Mouse (Mus musculus): Measurements from ENCODE around the gene Fermt3.
"Not testable (repeated sequence)": the region's sequence is repeated elsewhere in the genome, so short reads cannot be mapped to it uniquely, and the experiment has no call there.

Gene Fermt3

DNA sequence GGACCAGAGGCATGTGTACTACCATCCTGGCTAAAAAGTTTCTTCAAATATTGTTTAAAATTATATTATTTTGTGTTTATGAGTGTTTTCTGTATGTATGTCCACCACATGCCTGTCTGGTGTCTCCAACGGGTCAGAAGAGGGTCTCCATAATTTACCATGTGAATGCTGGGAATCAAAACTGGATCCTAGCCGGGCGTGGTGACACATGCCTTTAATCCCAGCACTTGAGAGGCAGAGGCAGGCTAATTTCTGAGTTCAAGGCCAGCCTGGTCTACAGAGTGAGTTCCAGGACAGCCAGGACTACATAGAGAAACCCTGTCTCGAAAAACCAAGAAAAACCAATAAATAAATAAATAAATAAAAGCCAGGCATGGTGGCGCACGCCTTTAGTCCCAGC lies 28.1 kb downstream of the Fermt3 start:
- DNase-seq (ENCODE audit: low spot score in 2 of 2) = not testable (repeated sequence)

DNA sequence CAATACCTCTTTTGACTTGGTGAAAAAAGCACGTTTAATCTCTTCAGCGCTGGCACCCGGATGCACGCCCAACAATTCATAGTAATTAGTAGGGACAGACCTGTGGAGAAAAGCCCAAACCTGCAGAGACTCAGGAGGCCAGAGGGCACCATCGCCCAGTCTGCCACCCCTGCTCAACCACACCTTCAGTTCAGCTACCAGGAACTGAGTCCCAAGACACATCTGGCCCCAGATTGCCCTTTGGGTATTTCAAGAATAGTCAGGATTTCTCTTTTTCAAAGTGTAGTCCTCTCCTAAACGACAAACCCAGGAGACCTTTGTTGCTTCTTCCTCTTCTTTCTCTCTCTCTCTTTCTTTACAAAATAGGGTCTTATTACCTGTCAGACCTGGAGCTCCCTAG lies 28.6 kb downstream of the Fermt3 start:
- no peak for DNase-seq (ENCODE audit: low spot score in 2 of 2)

DNA sequence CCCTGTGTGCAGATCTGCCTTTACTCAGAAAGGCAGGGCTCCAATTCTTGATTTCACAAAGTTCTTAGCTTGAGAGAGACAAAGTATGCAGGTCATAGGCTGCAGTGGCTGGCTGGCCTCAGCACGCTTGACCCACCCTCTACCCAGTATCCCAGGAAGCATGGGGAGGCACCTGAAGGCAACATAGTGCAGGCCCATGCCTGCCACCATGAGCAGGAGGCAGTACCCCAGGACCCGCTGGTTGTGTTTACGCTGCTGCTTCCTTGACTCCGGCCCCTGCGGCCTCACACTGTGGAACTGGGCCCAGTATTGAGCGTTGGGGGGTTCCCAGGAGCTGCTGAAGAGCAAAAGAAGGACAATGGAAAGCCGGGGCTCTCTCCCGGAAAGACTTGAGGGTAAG lies 30.0 kb downstream of the Fermt3 start:
- no peak for DNase-seq (ENCODE audit: low spot score in 2 of 2)

DNA sequence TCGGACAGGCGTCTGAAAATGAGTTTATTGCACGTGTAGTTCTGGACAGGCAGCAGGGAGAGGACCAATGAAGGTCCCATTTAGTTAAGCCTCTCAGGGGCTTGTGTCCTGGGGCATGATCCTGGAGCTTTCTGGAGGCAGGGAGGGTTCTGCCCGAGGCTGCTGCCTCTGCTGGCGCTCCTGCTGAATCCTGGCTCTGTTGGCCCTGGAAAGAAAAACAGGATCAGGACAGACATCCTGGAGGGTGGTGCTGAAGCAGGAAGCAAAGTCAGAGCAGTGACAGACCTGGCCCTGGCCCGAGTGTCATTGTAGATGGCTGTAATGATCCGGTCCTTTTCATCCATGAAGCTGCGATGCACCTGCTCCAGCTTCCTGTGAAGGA lies 31.4 kb downstream of the Fermt3 start:
- DNase-seq (ENCODE audit: low spot score in 2 of 2) = no peak

DNA sequence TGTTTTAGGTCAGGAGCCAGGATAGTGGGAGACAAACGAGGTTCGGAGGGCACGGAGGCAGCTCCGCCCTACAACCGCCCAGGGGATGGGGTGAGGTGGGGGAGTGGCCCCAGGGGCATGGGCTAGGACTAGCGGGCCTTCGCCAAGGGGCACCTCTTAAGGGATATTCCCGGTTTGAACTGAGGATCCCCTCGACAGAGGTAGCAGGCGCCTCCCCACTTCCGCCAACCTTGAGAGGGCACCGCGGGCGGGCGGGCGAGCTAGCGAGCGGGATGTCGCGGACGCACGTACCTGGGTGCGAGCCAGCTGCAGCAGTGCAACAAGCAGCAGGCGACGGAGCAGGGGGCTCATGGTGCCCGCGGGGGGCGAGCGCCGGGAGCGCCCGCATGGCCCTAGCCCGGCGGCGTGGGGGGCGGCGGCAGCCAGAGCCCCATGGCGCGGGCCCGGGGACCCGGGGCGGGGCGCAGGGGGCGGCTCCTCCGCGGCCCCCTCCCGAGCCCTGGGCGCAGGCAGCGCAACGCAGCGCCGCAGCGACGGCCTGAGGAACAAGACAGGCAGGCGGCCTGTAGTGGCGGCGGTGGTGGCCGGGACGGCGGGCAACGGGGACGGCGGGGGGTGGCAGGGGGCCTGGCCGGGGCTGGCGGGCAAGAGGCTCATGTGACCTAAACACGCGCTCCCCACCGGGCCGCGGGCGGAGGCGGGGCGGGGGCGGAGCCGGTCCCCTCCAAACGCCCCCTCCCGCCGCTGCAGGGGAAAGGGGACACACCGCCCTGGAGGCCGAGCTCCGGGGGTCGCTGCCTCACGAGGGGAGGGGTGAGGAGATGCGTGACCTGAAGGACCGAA lies 32.0 kb downstream of the Fermt3 start, which contains the start of gene Vegfb:
Gene Vegfb (minus strand): TSS at position 591 of the 843 bp plus-strand sequence.
- DNase-seq (ENCODE audit: low spot score in 2 of 2) = peak in 1 of 2 experiments; percentile 51

DNA sequence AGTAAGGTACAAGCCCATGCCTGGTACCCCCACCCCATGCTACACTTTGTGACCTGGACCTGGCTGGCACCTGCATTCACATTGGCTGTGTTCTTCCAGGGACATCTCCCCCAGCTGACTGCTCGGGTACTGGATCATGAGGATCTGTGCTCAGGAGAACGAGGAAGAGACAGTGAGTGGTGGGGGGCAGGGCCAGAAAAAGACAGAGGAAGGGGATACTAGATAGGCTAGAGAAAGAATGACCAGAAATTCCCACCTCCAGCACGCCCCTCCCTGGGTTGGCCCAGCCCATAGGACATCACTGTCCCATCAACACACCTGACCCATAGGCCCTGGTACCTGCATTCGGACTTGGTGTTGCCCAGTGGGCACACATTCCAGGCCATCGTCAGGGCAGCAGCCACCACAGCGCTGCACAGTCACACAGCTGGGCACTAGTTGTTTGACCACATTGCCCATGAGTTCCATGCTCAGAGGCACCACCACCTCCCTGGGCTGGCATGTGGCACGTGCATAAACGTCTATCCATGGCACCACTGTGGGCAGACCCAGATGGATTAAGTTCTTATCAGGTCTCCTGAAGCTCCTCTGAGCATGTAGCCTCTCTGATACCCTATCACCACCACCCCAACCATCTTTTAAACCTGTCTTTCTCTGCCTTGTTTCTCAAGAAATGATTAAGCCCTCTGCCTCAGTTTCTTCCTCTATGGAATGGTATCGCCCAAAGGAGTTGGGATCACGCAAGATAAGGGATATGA lies 33.1 kb downstream of the Fermt3 start:
- no peak for DNase-seq (ENCODE audit: low spot score in 2 of 2)

DNA sequence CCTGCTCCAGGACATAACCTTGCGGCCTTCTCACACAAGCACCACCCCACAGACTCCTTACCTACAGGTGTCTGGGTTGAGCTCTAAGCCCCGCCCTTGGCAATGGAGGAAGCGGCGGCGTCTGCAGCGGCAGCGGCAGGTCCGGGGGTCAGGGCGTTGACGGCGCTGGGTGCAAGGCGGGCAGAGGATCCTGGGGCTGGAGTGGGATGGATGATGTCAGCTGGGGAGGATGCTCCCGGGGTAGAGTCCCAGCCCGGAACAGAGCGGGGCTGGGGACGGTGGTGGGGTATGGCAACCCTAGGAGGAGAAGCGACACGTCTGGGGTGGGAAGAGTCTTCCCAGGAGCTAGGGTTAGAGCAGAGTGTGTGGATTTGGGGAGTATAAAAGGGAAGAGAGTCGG lies 34.0 kb downstream of the Fermt3 start:
- DNase-seq (ENCODE audit: low spot score in 2 of 2) = no peak

DNA sequence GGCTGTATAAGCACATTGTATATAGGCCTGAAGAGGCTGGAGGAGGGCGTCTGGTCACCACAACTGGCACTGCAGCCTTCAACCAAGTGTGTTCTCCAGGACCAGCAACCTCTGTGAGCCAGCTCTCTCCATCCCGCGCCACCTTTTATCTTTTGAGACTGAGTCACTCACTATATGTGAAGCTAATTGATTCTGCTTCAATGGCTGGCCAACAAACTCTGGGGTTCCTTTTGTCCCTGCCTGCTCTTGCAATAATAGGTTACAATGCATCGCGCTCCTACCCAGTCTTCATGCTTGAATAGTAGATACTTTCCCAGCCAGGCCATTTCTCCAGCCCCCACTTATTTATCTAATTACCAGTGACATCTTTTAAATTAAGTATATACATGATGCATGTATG lies 35.6 kb downstream of the Fermt3 start:
- no peak for DNase-seq (ENCODE audit: low spot score in 2 of 2)

DNA sequence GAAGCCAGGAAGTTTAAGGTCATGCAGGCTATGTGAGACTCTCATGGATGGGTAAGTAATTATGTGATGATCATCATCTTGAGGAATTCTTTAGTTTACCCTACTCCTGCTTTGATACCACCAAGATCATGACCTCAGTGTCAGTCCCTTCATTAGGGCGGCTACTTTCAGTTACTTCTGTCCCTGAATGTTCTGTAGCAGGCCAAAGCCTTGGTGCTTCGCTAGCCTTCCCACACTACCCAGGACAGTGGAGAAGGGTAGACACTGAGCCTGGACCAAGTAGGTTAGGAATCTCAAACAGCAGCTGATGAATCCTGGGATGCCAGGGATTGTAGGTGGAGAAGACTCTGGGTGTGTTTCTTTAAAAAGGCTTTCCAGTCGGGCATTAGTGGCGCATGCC lies 37.8 kb downstream of the Fermt3 start:
- DNase-seq (ENCODE audit: low spot score in 2 of 2) = no peak

DNA sequence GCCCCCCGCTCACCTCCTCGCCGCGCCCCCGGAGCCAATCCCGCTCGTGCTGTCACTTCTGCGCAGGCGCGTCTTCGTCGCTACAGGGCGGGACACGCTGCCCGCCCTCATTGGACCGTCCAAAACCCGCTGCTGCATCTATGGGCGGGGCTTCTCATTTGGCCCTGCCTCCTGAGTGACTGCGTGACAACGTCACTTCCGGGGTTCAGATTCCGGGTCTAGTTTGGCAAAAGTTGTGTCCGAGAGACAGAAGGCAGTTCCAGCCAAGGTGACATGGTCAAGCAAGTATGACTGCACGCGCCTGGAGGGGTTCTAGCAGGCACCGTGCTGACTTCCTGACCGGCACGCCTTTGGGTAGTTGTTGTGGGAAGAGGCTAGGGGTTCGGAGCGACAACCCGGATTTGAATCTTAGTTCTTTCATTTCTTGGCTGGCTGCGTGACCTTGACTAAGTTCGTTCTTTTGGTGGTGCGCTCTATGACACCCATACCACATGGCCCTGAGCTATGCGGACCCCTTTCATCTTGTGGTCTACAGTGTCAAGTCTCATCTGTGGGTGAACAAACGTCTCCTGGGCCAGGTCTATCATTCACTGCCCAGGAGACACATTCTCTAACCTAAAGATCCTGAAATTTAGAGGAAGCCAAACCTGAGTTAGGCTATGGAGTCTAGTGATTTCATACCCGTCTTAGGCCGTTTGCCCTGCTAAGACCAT lies 38.7 kb downstream of the Fermt3 start, which contains the start of gene Fkbp2:
Gene Fkbp2 (minus strand): TSS at position 121 of the 713 bp plus-strand sequence.
- peak; percentile 98 for DNase-seq (ENCODE audit: low spot score in 2 of 2)

DNA sequence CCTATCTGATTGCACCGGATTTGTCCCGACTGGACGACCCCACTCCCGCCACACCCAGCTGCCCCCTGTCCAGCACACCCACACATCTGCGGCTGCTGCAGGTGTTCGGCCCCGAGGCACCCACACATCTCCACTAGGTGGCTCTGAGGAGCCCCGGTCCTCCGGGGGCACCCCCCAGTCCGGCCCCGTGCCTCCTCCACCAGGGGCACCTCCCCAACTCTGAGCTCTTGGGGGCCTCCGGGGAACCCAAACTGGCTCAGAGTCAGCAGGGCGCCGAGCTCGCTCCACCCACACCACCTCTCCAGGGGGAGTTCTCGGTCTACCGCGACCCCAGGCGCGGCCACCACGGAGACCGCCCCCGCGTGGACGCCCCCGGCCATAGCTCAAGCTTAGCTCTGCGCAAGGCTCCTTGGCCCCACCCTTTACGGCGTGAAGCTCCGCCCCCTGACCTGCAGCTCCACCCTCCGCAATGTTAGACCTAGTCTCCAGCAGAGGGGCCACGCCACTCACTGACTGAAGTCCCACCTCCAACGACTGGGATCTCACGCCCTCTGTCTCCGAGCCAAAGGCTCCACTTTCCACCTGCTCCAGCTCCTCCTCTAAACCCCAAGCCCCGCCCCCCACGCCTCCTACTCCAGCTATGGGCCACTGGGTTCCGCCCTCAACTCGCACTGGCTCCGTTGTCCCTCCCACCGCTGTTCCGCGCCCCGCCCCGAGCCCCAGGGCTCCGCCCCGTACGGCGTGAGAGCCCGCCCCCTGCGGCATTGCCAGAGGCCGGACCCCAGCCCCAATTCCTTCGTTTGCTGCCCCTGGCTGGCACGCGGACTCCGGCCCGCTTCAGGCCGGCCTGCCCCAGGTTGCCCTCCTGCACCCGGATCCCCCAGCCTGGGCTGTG lies 39.5 kb downstream of the Fermt3 start:
- DNase-seq (ENCODE audit: low spot score in 2 of 2) = peak; percentile 99

DNA sequence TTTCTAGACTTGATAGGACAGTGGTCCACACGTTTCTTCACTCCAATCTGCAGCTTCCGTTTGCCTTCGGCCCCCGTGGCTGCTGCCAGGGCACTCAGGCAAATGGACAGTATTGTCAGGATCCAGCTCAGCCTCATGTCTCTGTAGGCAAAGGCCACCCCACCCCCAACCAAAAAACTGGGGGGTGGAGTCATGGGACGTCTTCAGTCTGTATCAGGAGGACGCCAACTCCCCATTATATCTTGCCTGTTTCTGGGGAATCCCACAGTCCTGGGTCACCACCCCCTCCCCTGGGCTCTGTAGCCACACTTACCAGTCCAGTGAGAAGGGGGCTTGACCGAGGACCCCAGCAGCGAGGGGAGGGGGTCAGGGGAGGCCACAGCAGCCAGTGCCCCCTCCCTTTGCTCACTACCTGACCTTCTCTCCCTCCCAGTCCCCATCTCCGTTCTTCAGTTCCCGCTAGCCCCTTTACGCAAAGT lies 40.2 kb downstream of the Fermt3 start:
- DNase-seq (ENCODE audit: low spot score in 2 of 2) = peak; percentile 57 to 60

DNA sequence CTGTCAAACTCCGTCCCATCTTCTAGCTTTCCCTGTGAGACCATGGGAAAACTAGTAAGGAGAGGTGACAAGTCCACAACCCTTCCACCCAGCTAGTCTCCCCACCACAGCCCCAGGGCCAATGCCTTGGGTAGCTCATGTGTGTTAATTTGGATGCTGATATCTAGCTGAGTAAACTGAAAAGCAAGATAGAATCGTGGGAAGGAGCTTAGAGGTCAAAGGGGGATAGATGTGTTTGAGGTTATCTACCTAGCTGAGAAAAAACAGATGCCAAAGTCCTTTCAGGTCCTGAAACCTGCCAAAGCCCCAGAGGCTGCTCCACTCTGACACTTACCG lies 40.7 kb downstream of the Fermt3 start:
- DNase-seq (ENCODE audit: low spot score in 2 of 2) = no peak

DNA sequence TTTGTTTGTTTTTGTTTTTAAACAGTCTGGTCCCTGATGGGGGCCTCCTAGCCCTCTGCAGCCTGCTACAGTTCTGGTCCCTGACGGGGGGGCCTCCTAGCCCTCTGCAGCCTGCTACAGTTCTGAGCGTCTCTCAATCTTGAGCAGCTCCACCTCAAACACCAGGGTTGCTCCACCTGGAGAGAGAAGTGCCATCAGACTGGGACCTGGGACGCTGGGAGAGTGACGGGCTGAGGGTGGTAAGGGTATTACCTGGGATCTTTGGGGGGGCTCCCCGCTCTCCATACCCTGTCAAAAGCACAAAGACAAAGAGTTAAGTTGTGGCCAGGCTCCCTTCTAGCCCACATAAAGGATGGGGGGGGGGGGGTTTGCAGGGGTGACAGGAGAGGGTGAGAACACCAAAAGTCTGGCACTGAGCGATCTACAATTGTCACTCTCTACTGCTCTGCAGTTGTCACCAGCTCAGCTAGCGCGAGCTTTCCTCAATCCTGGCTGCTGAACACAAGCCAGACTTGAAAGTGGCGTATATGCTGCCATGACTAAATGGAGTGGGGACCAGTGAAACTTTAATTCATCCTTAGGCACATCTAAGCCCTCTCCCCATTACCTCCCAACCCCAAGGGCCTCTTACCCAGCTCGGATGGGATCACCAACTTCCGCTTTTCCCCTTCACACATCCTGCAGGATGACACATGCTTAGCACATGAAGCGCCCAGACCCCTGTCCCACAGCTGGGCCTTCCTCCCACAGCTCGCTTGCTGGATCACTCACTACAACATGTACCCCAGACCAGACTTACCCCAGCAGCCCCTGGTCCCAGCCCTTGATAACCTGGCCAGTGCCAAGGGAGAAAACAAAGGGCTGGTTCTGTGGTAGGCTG lies 41.3 kb downstream of the Fermt3 start:
- no peak for DNase-seq (ENCODE audit: low spot score in 2 of 2)

DNA sequence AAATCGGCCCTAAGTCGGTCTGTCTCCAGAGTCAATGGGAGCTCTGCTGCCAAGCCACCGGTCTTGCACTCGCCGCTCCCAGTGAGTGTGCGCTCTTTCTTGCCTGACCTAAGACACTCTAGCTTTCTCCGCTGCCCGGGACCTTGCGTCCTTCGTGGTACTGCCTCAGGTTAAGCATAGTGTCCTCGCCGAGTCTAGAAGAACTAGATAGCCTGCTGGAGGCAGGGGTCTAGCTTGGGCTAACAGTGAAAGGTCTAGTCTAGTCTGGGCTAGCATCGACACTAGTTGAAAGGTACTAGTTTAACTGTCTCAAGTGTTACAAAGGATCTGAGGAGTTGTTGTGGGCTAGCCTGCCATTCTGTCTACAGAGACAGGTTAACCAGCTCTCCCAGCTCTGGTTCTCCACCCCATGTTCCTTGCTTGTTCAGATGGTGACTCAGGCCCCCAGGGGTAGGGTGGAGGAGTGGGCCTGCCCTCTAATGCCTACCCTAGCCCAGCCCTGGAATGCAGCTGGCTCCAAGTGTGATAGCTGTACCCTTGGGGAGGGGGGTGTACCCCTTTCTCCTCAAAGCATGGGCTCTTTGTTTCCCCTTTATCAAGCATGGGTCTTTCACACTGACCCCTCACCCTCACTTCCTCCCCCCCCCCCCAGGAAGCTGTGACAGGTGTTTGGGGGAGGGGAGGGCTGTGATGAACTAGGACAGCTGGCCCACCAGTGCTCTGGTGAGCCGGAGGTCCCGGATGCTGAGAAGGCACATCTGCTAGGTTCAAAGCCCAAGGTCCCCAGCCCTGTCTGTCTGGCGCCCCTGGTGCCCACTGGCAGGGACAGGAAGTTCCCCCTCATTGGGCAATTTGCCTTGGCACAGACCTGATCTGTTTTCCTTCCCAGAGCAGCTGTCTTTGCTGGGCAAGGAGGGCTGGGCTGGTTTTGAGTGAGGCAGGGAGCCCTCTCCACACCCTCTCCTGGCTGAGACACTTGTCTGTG lies 43.4 kb downstream of the Fermt3 start, which contains the start of gene Plcb3:
Gene Plcb3 (minus strand): TSS at position 934 of the 985 bp plus-strand sequence.
- peak; percentile 65 to 81 for DNase-seq (ENCODE audit: low spot score in 2 of 2)

DNA sequence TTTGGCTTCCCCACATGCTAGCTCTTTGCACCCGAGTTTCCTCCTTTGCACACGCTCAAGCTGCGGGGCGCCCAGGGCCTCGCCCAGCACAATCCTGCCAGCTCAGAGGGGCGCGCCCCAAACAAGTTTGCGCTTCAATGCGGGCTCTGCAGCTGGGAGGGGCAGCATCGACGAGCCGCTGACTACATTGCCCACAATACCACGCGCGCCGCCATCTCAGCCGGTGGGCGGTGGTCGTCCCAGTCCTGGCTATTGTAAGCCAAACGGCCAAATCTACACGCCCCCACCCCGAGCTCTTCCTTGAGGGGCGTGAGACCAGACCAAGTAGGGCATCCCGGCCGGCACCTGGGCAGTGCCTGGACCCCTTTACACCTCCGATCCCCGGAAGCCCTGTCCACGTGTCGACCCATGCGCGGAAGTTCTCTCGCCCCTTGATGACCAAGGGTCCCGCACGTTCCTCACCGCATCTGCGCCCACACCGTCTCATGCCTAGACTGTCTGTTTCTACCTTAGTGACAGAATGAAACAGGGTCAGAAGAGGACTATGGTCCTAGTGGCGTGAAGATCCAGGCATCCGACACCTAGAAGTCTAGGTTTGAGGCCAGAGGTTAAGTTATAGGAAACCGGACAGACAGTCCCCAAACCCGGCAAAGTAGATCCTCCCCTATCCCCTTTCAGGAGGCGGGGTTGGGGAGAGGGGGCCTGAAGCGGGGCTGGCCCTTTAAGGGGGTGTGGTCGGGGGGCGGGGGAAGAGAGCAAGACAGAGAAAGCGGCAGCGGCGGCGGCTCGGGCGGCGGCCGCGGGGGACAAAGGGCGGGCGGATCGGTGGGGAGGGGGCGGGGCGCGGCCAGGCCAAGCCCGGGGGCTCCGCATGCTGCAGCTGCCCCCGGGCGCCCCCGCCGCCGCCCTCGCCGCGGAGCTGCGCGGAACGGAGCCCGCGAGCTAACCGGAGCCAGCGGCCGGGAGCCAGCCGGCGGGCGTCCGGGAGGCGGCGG lies 44.8 kb downstream of the Fermt3 start, which contains the start of gene Ppp1r14b:
Gene Ppp1r14b (plus strand): TSS at position 758 of the 995 bp plus-strand sequence.
- peak; percentile 64 to 74 for DNase-seq (ENCODE audit: low spot score in 2 of 2)

DNA sequence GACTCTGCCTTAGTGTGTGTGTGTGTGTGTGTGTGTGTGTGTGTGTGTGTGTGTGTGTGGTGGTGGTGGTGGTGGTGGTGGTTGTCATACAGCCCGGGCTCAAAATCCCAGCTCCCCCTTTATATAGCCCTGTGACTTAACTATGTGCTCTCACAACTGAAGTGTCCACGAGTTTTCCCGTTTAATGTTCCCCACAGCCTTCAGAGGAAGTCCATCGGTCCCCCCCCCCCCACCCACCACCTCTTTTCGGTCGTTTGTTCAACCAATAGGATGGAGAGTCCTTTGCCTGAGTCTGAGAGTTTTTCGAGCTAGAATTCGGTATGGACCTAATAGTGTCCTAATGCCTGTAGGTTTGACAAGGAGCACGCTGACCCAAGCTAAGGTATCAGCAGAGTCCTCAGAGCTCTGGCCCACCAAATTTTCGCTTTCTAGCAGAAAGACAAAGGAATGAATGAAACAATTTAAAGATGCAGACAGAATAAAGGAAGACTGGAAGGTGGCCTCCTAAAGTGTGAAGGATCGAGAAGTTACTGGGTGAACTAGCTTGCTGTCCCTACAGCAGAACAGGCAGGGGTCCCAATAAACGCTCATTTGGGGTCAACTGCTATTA lies 45.6 kb downstream of the Fermt3 start:
- DNase-seq (ENCODE audit: low spot score in 2 of 2) = no peak
